Mouse (Mus musculus) liver, embryonic 16.5 days (tissue): Measurements from ENCODE around the gene Gpatch4. TPM values are rescaled to one million over a fixed set of nuclear protein-coding genes. Genes with fewer than 3 reads are reported as not detected.
A peak's percentile ranks its signal among the peaks of the same experiment; 100 is the strongest.

ENCODE experiments used
- ATAC-seq: fragments of 200-750 bp; cut with Nextera tagmentation; 2 replicates; pipeline ENCODE4 v1.8.0; 2017; ENCODE audit warnings: low read depth, mild to moderate bottlenecking, moderate number of reproducible peaks, moderate library complexity
- H3K27ac ChIP-seq: fragments of 300-500 bp; sonication (generic); 2 replicates; pipeline ENCODE4 v1.5.1; 2014; ENCODE audit warnings: mild to moderate bottlenecking, low read length
- H3K27me3 ChIP-seq: fragments of 300-500 bp; sonication (generic); 2 replicates; pipeline ENCODE4 v1.6.1; 2014; ENCODE audit warnings: low read depth, low read length, mixed read lengths; ENCODE audit not compliant: control insufficient read depth, insufficient read depth
- H3K36me3 ChIP-seq: fragments of 300-500 bp; sonication (generic); 2 replicates; pipeline ENCODE4 v1.6.1; 2014; ENCODE audit warnings: mild to moderate bottlenecking; ENCODE audit not compliant: control insufficient read depth, insufficient read depth
- H3K4me1 ChIP-seq: fragments of 300-500 bp; sonication (generic); 2 replicates; pipeline ENCODE4 v1.6.1; 2014; ENCODE audit warnings: low read depth, low read length, mixed read lengths; ENCODE audit not compliant: control insufficient read depth
- H3K4me2 ChIP-seq: fragments of 300-500 bp; sonication (generic); 2 replicates; pipeline ENCODE4 v1.6.1; 2014; ENCODE audit warnings: low read depth, low read length, mixed read lengths
- H3K4me3 ChIP-seq: fragments of 300-500 bp; sonication (generic); 2 replicates; pipeline ENCODE4 v1.5.1; 2014; ENCODE audit warnings: low read depth, mild to moderate bottlenecking, low read length
- H3K9ac ChIP-seq: fragments of 300-500 bp; sonication (generic); 2 replicates; pipeline ENCODE4 v1.6.1; 2014; ENCODE audit warnings: low read depth, low read length
- H3K9me3 ChIP-seq: fragments of 300-500 bp; sonication (generic); replicated peaks from 2 replicates; pipeline ENCODE4 v1.6.1; 2016; ENCODE audit warnings: low read length; ENCODE audit not compliant: control insufficient read depth
- WGBS: fragments of 180-500 bp; shearing (Covaris S2); extraction: QIAGEN DNeasy Blood & Tissue Kit; methylation state at CpG from one replicate; pipeline ENCODE4 v1.1.7; 2014; ENCODE audit not compliant: insufficient replicate concordance; 5-methylcytosine and 5-hydroxymethylcytosine counted together
- polyA plus RNA-seq: library from polyadenylated mRNA; unstranded; fragments of >200 nt; fragmentation: Nextera tagmentation; extraction: Ambion mirVana; gene quantifications from 2 replicates; pipeline ENCODE4 v1.2.1, GENCODE M21; 2015

Gpatch4 gene
- polyA plus RNA-seq, 1 experiment from 2014 or later = 13.2 TPM

DNA sequence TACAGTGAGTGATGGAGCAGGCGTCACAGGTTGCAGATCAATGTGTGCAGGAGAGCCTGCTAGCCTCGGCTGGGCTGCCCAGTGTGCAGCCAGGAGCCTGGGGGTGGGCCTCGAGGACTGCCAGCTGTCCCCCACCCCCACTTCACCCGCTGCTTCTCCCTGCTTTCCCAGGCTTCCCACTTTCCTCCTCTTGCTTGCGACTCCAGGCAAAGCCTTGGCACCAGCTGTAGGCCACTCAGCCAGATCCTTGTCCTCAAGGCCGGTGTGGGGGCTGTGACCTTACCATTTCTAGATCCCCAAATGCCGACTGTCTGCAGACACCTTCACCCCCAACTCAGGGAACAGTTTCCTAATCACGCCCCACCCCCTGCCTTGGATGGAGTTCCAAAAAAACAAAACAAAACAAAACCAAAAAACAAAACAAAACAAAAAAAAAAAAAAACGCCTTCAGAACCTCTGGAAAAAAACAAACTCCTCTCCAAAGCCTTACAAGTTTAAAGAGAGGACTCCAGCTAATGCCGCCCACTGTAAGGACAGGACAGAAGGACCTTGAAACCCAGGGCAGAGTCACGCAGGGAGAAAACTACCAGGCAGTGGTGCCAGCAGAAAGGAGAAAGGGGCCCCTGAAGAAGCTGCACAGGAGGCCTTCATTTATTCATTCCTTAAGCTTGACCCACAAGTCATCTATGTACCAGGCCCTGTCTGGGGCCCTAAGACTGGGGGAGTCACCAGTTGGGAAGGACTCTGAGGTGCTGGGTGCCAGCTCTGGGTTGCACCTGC lies 41.9 kb upstream of the Gpatch4 start:
- H3K36me3 ChIP-seq = no peaks in the 10 kb centered on the region
- ATAC-seq = no peak
- no peak overlapping the region for H3K9ac ChIP-seq
- no peaks in the 10 kb centered on the region; the same call in 1 of the 2 replicates for H3K4me1 ChIP-seq
- H3K9me3 ChIP-seq = no peaks in the 10 kb centered on the region
- 15% methylated on average over 11 of the region's 11 CpGs for WGBS
- H3K4me3 ChIP-seq = no peak overlapping the region
- peaks cover 77% of the 10 kb centered on the region for H3K27me3 ChIP-seq
- no peak overlapping the region for H3K27ac ChIP-seq
- no peak overlapping the region for H3K4me2 ChIP-seq

DNA sequence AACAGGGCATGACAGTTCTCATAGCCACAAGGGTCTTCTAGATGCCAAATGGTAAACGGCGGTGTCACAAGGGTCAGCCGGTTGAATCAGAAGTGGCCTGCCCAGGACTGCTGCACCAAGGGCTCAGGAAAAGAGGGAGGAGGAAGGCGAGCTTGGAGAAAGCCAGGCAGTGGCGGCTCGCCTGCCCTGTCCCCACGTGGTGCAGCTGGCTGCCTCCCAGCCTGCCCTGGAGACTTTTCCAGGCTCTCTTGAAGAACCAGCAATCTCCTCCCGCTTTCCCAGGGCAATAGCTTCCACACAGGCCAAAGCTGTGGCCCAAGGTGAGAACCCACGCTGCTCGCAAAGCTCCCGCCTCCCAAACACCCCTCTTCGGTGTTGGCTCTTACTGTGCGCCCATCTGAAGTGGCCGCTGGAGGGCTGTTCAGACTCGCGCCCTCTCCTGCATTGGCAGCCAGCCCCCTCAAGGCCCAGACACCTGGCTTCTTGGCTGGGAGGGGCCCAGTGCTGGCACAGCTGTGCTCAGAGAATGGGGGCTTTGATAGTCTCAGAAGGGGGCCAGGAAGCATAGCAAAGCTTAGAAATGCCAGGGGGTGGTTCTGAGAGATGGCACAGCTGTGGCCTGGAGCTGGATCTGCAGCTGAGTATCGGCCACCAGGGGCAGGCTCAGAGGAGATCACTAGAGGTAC lies 40.5 kb upstream of the Gpatch4 start:
- H3K27ac ChIP-seq = no peak overlapping the region
- H3K36me3 ChIP-seq = no peaks in the 10 kb centered on the region
- H3K4me2 ChIP-seq = no peak overlapping the region
- no peaks in the 10 kb centered on the region for H3K9me3 ChIP-seq
- no peak overlapping the region for H3K9ac ChIP-seq
- H3K4me1 ChIP-seq = no peaks in the 10 kb centered on the region
- 3% methylated on average over 17 of the region's 17 CpGs for WGBS
- H3K27me3 ChIP-seq = peaks cover 62% of the 10 kb centered on the region
- ATAC-seq = no peak
- no peak overlapping the region for H3K4me3 ChIP-seq

GRCm38 (mm10) chr3:88005822-88006786 lies 36.8 kb upstream of the Gpatch4 start:
- Histone ChIP-seq H3K27ac (no peak overlapping the region), H3K9ac (no peak overlapping the region), H3K4me1 (no peaks in the 10 kb centered on the region), H3K27me3 (peaks cover 26% of the 10 kb centered on the region), H3K36me3 (no peaks in the 10 kb centered on the region), H3K9me3 (no peaks in the 10 kb centered on the region), H3K4me2 (no peak overlapping the region), H3K4me3 (no peak overlapping the region)
- ATAC-seq = no peak
- WGBS = 61% methylated on average over 18 of the region's 18 CpGs

- no peaks in the 10 kb centered on the region for H3K36me3 ChIP-seq
- H3K4me1 ChIP-seq = no peaks in the 10 kb centered on the region
- WGBS = 4% methylated on average over 6 of the region's 6 CpGs
- H3K4me2 ChIP-seq = no peak overlapping the region
- H3K27me3 ChIP-seq = no peaks in the 10 kb centered on the region
- no peak for ATAC-seq
- no peak overlapping the region for H3K9ac ChIP-seq
- no peak overlapping the region for H3K27ac ChIP-seq
- H3K9me3 ChIP-seq = no peaks in the 10 kb centered on the region
- H3K4me3 ChIP-seq = no peak overlapping the region
These were observed 32.2 kb upstream of the Gpatch4 start for GRCm38 (mm10) chr3:88010634-88011265.

- no peaks in the 10 kb centered on the region for H3K9me3 ChIP-seq
- peak; percentile 89 for ATAC-seq
- 0 out of 2 replicates have a peak overlapping the region, but pooled peaks have one; percentile 20 for H3K9ac ChIP-seq
- peak overlapping the region; percentile 60 for H3K4me3 ChIP-seq
- H3K4me2 ChIP-seq = peak overlapping the region; percentile 82
- H3K4me1 ChIP-seq = peaks cover 11% of the 10 kb centered on the region
- no peaks in the 10 kb centered on the region for H3K36me3 ChIP-seq
- H3K27ac ChIP-seq = no peak overlapping the region
- WGBS = 2% methylated on average over 66 of the region's 66 CpGs
- H3K27me3 ChIP-seq = peaks cover 70% of the 10 kb centered on the region
These were observed 20.4 kb upstream of the Gpatch4 start for GRCm38 (mm10) chr3:88022322-88023191.

DNA sequence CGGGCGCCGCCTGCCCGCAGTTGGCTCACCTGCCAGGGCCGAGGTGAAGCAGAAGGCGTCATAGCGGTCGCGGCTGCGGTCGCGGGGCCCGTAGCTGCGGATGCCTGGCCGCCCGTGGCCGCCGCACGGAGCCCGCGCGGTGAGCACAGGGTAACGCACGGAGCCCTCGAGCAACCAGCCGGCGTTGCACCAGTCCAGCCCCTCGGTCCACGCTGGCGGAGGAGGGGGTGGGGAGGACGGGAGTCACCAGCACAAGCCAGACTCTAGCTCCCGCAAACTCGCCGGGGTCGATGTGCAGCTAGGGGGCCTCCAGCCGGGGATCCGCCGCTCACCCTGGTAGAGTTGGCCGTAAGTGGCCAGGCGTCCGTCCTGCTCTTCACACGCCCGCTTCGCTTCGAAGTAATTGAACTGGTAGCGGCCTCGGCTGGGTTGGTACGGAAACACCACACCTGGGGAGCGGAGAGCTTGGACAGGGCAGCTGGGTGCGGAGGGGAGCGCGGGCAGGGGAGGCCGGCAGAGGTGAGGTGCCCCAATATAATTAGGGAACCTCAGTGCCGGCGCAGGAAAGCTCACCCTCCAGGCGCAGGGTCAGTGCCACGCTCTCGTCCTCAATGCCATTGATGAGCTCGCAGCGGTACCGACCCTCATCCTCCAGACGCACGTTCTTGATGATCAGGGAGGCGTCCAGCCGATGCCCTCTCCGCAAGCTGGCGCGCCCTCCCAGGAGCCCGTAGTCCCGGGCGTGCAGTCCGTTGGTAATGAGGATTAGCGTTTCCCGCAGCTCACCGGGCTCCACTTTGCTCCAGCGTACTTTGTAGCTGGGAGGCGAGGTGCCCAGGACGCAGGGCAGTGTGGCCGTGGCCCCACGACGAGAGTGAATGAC lies 19.5 kb upstream of the Gpatch4 start:
- no peak; the same call in 1 of the 2 replicates for ATAC-seq
- Histone ChIP-seq H3K4me3 (peak overlapping the region; percentile 60), H3K36me3 (no peaks in the 10 kb centered on the region), H3K4me1 (peaks cover 11% of the 10 kb centered on the region), H3K9ac (0 out of 2 replicates have a peak overlapping the region, but pooled peaks have one; percentile 20), H3K27ac (no peak overlapping the region), H3K27me3 (peaks cover 70% of the 10 kb centered on the region), H3K4me2 (peak overlapping the region; percentile 82), H3K9me3 (peaks cover 3% of the 10 kb centered on the region)
- 1% methylated on average over 80 of the region's 81 CpGs for WGBS

DNA sequence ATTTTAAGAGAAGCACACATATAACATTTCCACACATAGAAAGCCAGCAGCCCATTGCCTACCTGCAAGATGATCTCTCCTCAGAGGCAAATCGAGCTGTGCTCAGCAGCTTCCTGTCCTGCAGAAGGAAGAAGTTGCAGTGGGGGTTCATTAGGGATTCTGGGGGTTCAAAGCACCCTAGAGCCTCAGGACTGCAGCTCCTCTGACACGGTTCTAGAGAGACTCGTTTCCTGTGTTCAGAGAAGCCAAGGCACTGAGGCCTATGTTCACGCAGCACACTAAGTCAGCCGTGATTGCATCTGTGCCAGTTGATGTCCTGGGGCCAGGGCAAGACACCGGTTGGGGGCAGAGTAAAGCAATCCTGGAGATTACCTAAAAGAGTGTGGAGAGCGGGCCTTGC lies 16.1 kb upstream of the Gpatch4 start:
- H3K9ac ChIP-seq = no peak overlapping the region
- peaks cover 60% of the 10 kb centered on the region for H3K27me3 ChIP-seq
- WGBS = 43% methylated on average over 7 of the region's 7 CpGs
- H3K4me1 ChIP-seq = peaks cover 11% of the 10 kb centered on the region
- H3K36me3 ChIP-seq = no peaks in the 10 kb centered on the region
- H3K4me3 ChIP-seq = no peak overlapping the region
- H3K4me2 ChIP-seq = no peak overlapping the region
- ATAC-seq = no peak
- no peak overlapping the region for H3K27ac ChIP-seq
- peaks cover 3% of the 10 kb centered on the region for H3K9me3 ChIP-seq
